Mouse (Mus musculus) midbrain, embryonic 10.5 days (tissue): ENCODE data around the gene Zbtb49. TPM values are rescaled to one million over a fixed set of nuclear protein-coding genes. Genes with fewer than 3 reads are reported as not detected.
A peak's percentile ranks its signal among the peaks of the same experiment; 100 is the strongest.

Source experiments
- DNase-seq: peaks from one replicate; pipeline ENCODE4 v3.0.0-alpha.2; 2017; ENCODE audit warnings: low spot score
- H3K27ac ChIP-seq: fragments of 300-500 bp; sonication (generic); replicated peaks from 2 replicates; pipeline ENCODE4 v1.5.1; 2016; ENCODE audit warnings: mild to moderate bottlenecking
- H3K27me3 ChIP-seq: fragments of 300-500 bp; sonication (generic); 2 replicates; pipeline ENCODE4 v1.6.1; 2016; ENCODE audit warnings: low read depth, mild to moderate bottlenecking; ENCODE audit not compliant: poor library complexity, severe bottlenecking
- H3K36me3 ChIP-seq: fragments of 300-500 bp; sonication (generic); 2 replicates; pipeline ENCODE4 v1.6.1; 2016; ENCODE audit warnings: mild to moderate bottlenecking, moderate library complexity
- H3K4me1 ChIP-seq: fragments of 300-500 bp; sonication (generic); 2 replicates; pipeline ENCODE4 v1.6.1; 2016
- H3K4me3 ChIP-seq: fragments of 300-500 bp; sonication (generic); 2 replicates; pipeline ENCODE4 v1.5.1; 2016; ENCODE audit warnings: mild to moderate bottlenecking, moderate library complexity
- H3K9me3 ChIP-seq: fragments of 300-500 bp; sonication (generic); replicated peaks from 2 replicates; pipeline ENCODE4 v1.6.1; 2016; ENCODE audit warnings: mild to moderate bottlenecking
- WGBS: fragments of 180-500 bp; shearing (Covaris S2); methylation state at CpG from one replicate; pipeline ENCODE4 v1.1.7; 2016; 5-methylcytosine and 5-hydroxymethylcytosine counted together
- polyA plus RNA-seq: library from polyadenylated mRNA; unstranded; fragments of >200 nt; fragmentation: Nextera tagmentation; extraction: Ambion mirVana; gene quantifications from 2 replicates; pipeline ENCODE4 v1.2.1, GENCODE M21; 2016

Gene Zbtb49
- polyA plus RNA-seq, 1 experiment from 2014 or later, result 15.7 TPM

- 89% methylated on average over 6 of the region's 6 CpGs for WGBS
- Histone ChIP-seq H3K27ac (no peak overlapping the region), H3K36me3 (no peaks in the 10 kb centered on the region), H3K4me1 (no peaks in the 10 kb centered on the region), H3K27me3 (no peaks in the 10 kb centered on the region; the same call in 1 of the 2 replicates), H3K9me3 (no peaks in the 10 kb centered on the region; the same call in 1 of the 2 replicates), H3K4me3 (no peak overlapping the region)
- no peak for DNase-seq
Observed at GRCm38 (mm10) chr5:38184688-38185285, 35.5 kb downstream of the Zbtb49 start.

DNA sequence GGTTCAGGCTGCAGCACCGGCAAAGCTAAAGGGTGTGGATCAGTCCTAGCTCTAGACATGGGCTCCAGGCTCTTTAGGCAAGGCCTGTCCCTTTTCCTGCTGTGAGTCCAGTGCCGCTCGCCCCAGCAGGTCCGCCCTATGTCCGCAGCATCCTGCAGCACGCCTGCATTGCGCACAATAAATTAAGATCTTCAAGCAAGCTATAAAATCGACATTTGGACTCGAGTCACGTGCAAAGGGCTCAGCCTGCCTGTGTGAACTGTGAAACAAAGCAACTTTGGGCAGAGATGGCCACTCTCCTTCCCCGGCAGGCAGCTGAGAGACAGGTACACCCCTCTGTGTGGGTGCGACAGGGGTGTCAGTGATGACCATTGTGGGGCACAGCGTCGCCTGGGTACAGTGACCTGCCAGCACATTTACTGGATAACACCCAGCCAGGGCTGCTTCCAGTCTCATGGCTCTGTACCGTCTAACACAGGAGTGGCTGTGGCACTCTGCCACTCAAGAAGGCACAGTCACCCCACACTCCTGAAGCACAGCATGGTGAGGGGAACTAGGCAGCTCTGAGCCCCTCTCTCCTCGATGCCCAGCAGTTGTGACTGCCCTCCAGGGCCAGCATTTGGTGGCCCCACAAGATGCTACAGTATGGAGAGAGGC, 45.9 kb downstream of the Zbtb49 start:
- WGBS, result 85% methylated on average over 16 of the region's 16 CpGs
- no peaks in the 10 kb centered on the region; the same call in 1 of the 2 replicates for H3K9me3 ChIP-seq
- DNase-seq, result no peak

GRCm38 (mm10) chr5:38173766-38174165, 46.5 kb downstream of the Zbtb49 start:
- H3K4me3 ChIP-seq, result no peak overlapping the region
- no peaks in the 10 kb centered on the region; the same call in 1 of the 2 replicates for H3K27me3 ChIP-seq
- WGBS, result 62% methylated on average over 5 of the region's 5 CpGs
- no peaks in the 10 kb centered on the region for H3K36me3 ChIP-seq
- no peak for DNase-seq
- no peaks in the 10 kb centered on the region; the same call in 1 of the 2 replicates for H3K9me3 ChIP-seq
- no peak overlapping the region for H3K27ac ChIP-seq
- H3K4me1 ChIP-seq, result no peaks in the 10 kb centered on the region

More for the DNA sequence above, 45.9 kb downstream of the Zbtb49 start:
- no peaks in the 10 kb centered on the region for H3K36me3 ChIP-seq
- no peaks in the 10 kb centered on the region; the same call in 1 of the 2 replicates for H3K27me3 ChIP-seq
- no peaks in the 10 kb centered on the region for H3K4me1 ChIP-seq
- H3K4me3 ChIP-seq, result no peak overlapping the region
- H3K27ac ChIP-seq, result no peak overlapping the region

DNA sequence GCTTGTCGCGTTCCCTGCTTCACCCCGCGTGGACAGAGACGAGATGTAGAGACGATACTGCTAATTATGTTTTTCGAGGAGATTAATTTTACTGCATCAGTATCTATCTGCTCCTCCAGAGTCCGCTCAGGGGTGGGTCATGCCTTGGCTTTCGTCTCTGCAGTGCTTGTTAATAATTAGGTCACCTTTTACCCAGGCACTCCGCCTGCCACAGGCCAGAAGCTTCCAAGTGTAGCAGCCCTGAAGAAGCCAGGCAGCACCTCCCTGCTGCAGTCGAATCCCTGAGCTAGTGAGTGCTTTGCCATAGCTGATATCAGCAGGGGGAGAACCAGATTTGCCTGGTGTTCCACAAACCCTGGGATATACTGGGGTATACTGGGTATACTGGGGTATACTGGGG, 51.8 kb downstream of the Zbtb49 start:
- Histone ChIP-seq H3K9me3 (no peaks in the 10 kb centered on the region; the same call in 1 of the 2 replicates), H3K4me3 (no peak overlapping the region), H3K36me3 (no peaks in the 10 kb centered on the region), H3K27ac (no peak overlapping the region), H3K27me3 (peaks cover 5% of the 10 kb centered on the region), H3K4me1 (peaks cover 5% of the 10 kb centered on the region; the same call in 1 of the 2 replicates)
- no peak for DNase-seq
- WGBS, result 87% methylated on average over 11 of the region's 11 CpGs

DNA sequence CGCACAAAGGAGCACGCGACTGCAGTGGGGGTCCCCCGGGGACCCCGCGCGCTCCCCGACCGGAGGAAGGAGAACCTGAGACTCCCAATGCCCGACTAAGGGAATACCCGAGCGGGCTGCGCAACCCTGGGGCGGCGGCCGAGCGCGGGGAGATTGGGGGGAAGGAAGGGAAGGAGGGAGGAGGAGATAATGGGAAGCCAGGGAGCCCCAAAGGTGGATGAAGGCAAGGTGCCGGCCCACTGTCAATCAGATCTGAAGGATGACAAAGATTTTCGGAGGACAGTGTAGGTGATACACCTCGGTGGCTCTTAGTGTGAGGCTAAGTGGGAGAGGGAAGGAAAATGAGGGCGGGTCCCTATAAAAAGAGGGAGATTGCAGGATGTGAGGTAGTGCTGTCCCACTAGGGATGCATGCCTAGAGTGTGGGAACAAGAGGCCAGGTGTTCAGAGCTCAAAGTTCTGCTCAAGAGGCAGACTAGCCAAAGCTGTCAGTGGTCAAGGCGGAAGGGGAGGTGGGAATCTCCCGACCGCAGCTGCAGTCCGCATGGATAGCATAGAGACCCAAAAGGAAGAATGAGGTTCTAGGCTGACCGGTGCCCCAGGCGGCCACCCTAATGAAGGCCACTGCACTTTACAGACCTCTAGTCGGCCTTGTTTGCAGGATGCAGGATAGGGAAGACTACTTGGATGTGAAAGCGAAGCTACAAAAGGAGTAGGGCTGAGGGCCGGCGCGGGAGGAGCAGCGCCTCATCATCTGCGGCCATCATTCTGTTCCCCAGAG, 60.4 kb downstream of the Zbtb49 start, which contains the start of gene Nsg1:
Nsg1 (minus strand) TSS at position 274 of the 780 bp plus-strand sequence.
- peak; percentile 41 for DNase-seq
- Histone ChIP-seq H3K36me3 (peaks cover 29% of the 10 kb centered on the region), H3K27ac (peak within 1 kb of the TSS; percentile 94), H3K9me3 (no peaks in the 10 kb centered on the region), H3K4me3 (peak within 1 kb of the TSS; percentile 85), H3K4me1 (peaks cover 28% of the 10 kb centered on the region), H3K27me3 (peaks cover 57% of the 10 kb centered on the region)
- WGBS, result 7% methylated on average over 35 of the region's 35 CpGs

DNA sequence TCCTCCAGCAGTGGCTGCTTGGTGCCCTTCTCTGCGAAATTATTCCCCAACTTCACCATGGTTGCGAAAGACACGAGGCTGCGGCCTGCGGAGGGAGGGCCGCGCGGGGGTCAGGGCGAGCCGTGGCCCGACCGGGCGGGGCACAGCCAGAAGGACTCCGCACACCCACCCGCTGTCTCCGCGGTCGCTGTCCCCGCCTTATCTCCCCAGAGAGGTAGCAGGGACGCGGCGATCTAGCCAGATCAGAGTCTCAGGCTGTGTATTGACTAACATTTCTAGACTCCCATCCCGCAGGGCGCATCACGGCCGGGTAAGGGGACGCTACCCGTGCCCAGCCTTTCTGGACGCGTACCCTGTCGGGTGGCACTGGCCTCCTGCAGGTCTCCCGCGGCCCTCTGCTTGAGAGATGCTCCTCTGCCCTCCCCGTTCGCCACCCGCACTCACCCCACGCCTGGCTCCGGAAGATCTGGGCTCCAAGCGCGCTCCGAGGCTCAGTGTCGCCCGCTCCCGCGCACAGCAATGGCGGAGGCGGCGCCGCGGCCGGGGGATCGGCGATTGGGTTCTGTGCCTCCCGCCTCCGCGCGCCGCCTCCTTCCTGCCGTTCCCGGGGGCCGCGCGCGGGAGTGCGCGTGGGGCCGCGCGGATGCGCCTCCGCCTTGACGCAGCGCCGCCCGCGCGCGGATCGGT, 61.2 kb downstream of the Zbtb49 start:
- Histone ChIP-seq H3K4me3 (peak overlapping the region; percentile 85), H3K27ac (peak overlapping the region; percentile 94), H3K27me3 (peaks cover 56% of the 10 kb centered on the region), H3K9me3 (no peaks in the 10 kb centered on the region), H3K36me3 (peaks cover 36% of the 10 kb centered on the region), H3K4me1 (peaks cover 28% of the 10 kb centered on the region)
- WGBS, result under 1% methylated on average over 79 of the region's 79 CpGs
- peak; percentile 72 for DNase-seq

DNA sequence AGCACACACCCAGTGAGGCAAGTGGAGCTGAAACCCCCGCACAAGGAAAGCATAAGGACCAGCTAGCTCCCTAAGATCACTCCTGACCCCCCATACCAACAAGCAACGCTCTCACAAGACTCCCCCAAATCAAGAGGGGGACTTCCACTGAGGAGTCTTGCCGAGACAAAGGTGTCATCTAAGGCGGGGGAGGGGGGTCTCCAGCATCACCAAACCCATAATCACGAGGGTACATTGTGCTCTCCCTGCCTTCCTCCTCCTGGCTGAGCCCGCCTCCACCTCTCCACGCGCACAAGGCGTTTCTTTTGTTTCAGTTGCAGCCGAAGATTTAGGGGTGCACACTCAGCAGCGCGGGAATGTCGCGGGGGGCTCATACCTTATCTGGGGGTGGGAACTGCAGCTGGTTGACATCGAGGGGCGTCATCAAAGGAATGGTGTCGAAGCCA, 61.7 kb downstream of the Zbtb49 start:
- H3K27me3 ChIP-seq, result peaks cover 52% of the 10 kb centered on the region
- WGBS, result 4% methylated on average over 17 of the region's 17 CpGs
- peaks cover 42% of the 10 kb centered on the region for H3K36me3 ChIP-seq
- peaks cover 30% of the 10 kb centered on the region for H3K4me1 ChIP-seq
- H3K4me3 ChIP-seq, result peak overlapping the region; percentile 85
- peak; percentile 50 for DNase-seq
- no peaks in the 10 kb centered on the region for H3K9me3 ChIP-seq
- peak overlapping the region; percentile 94 for H3K27ac ChIP-seq

- WGBS, result 76% methylated on average over 9 of the region's 9 CpGs
- peak overlapping the region; percentile 94; the same call in 1 of the 2 replicates for H3K27ac ChIP-seq
- peaks cover 46% of the 10 kb centered on the region for H3K27me3 ChIP-seq
- H3K4me3 ChIP-seq, result peak overlapping the region; percentile 85
- peaks cover 52% of the 10 kb centered on the region for H3K36me3 ChIP-seq
- DNase-seq, result no peak
- no peaks in the 10 kb centered on the region for H3K9me3 ChIP-seq
- H3K4me1 ChIP-seq, result peaks cover 39% of the 10 kb centered on the region
Observed at GRCm38 (mm10) chr5:38157481-38158020, 62.7 kb downstream of the Zbtb49 start.

- Histone ChIP-seq H3K36me3 (peaks cover 91% of the 10 kb centered on the region), H3K4me1 (peaks cover 44% of the 10 kb centered on the region), H3K27me3 (peaks cover 7% of the 10 kb centered on the region; the same call in 1 of the 2 replicates), H3K9me3 (no peaks in the 10 kb centered on the region), H3K27ac (no peak overlapping the region), H3K4me3 (no peak overlapping the region)
- no peak for DNase-seq
- 92% methylated on average over 5 of the region's 5 CpGs for WGBS
Observed at GRCm38 (mm10) chr5:38153636-38154035, 66.6 kb downstream of the Zbtb49 start.

- peaks cover 32% of the 10 kb centered on the region for H3K4me1 ChIP-seq
- H3K27me3 ChIP-seq, result peaks cover 5% of the 10 kb centered on the region; the same call in 1 of the 2 replicates
- no peak for DNase-seq
- H3K9me3 ChIP-seq, result no peaks in the 10 kb centered on the region
- WGBS, result 90% methylated on average over 10 of the region's 10 CpGs
- no peak overlapping the region for H3K27ac ChIP-seq
- no peak overlapping the region; the same call in 1 of the 2 replicates for H3K4me3 ChIP-seq
- H3K36me3 ChIP-seq, result peaks cover 100% of the 10 kb centered on the region
Observed at GRCm38 (mm10) chr5:38152201-38153108, 67.8 kb downstream of the Zbtb49 start.

DNA sequence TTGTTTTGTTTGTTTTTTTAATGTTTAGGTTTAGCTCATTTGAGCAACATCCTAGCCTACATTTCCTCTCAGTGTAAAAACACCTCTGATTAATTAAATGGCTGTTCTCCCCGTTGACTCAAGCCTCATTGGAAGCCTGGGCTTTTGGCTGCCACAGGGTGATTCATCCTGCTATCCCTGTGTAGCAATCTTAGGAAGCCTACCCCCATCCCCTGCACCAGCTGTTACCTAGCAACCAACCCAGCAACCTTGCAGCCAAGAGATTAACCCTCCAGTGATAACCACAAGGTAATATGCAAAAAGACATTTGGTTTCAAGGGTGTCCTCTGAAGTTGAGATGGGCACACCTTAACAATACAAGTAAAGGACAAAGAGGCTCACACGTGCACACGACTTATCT, 69.0 kb downstream of the Zbtb49 start:
- no peaks in the 10 kb centered on the region for H3K9me3 ChIP-seq
- H3K27me3 ChIP-seq, result no peaks in the 10 kb centered on the region
- peaks cover 100% of the 10 kb centered on the region for H3K36me3 ChIP-seq
- no peak for DNase-seq
- WGBS, result 59% methylated on average over 3 of the region's 3 CpGs
- H3K27ac ChIP-seq, result no peak overlapping the region
- H3K4me1 ChIP-seq, result peaks cover 28% of the 10 kb centered on the region
- H3K4me3 ChIP-seq, result no peak overlapping the region
